Mouse (Mus musculus) midbrain, postnatal 0 days (tissue): ENCODE results near the gene Mlf2. TPM values are rescaled to one million over a fixed set of nuclear protein-coding genes. Genes with fewer than 3 reads are reported as not detected.
A peak's percentile ranks its signal among the peaks of the same experiment; 100 is the strongest.

Experiments used
- ATAC-seq: fragments of 200-750 bp; cut with Nextera tagmentation; 2 replicates; pipeline ENCODE4 v1.8.0; 2017; ENCODE audit warnings: moderate number of reproducible peaks, mild to moderate bottlenecking, moderate TSS enrichment, moderate library complexity; ENCODE audit not compliant: low FRiP score
- DNase-seq: peaks from one replicate; pipeline ENCODE4 v3.0.0-alpha.2; 2015; ENCODE audit warnings: low spot score
- H3K27ac ChIP-seq: fragments of 300-500 bp; sonication (generic); 2 replicates; pipeline ENCODE4 v1.5.1; 2014; ENCODE audit warnings: low read depth, mild to moderate bottlenecking, low read length, mixed read lengths
- H3K27me3 ChIP-seq: fragments of 300-500 bp; sonication (generic); 2 replicates; pipeline ENCODE4 v1.6.1; 2014; ENCODE audit warnings: low read length, control low read depth, mixed read lengths; ENCODE audit not compliant: insufficient read depth
- H3K36me3 ChIP-seq: fragments of 300-500 bp; sonication (generic); 2 replicates; pipeline ENCODE4 v1.6.1; 2014; ENCODE audit warnings: low read length, control low read depth, mixed read lengths; ENCODE audit not compliant: insufficient read depth
- H3K4me1 ChIP-seq: fragments of 300-500 bp; sonication (generic); 2 replicates; pipeline ENCODE4 v1.6.1; 2014; ENCODE audit warnings: mild to moderate bottlenecking, control low read depth, antibody characterized with exemption, low read length, mixed read lengths; ENCODE audit not compliant: insufficient read depth
- H3K4me2 ChIP-seq: fragments of 300-500 bp; sonication (generic); 2 replicates; pipeline ENCODE4 v1.6.1; 2014; ENCODE audit warnings: low read depth, mild to moderate bottlenecking, low read length, mixed read lengths; ENCODE audit not compliant: poor library complexity, severe bottlenecking
- H3K4me3 ChIP-seq: fragments of 300-500 bp; sonication (generic); 2 replicates; pipeline ENCODE4 v1.5.1; 2014; ENCODE audit warnings: low read depth, mild to moderate bottlenecking, low read length, moderate library complexity
- H3K9ac ChIP-seq: fragments of 300-500 bp; sonication (generic); replicated peaks from 2 replicates; pipeline ENCODE4 v1.6.1; 2014; ENCODE audit warnings: mild to moderate bottlenecking, low read length, moderate library complexity, mixed read lengths; ENCODE audit not compliant: poor library complexity, severe bottlenecking
- H3K9me3 ChIP-seq: fragments of 300-500 bp; sonication (generic); 2 replicates; pipeline ENCODE4 v1.6.1; 2016; ENCODE audit warnings: low read length, control low read depth
- CTCF ChIP-seq: IDR thresholded peaks from 2 replicates; pipeline ENCODE4 v1.5.1; 2016; ENCODE audit warnings: antibody characterized with exemption, mild to moderate bottlenecking
- WGBS: fragments of 180-500 bp; shearing (Covaris S2); extraction: QIAGEN DNeasy Blood & Tissue Kit; methylation state at CpG from one replicate; pipeline ENCODE4 v1.1.7; 2014; 5-methylcytosine and 5-hydroxymethylcytosine counted together
- polyA plus RNA-seq: library from polyadenylated mRNA; unstranded; fragments of >200 nt; fragmentation: Nextera tagmentation; extraction: Ambion mirVana; gene quantifications from 2 replicates; pipeline ENCODE4 v1.2.1, GENCODE M21; 2015
- total RNA-seq: library from RNA; depleted of rRNA; stranded (reverse); fragments of >200 nt; gene quantifications from 2 replicates; pipeline ENCODE4 v1.2.3, GENCODE M21; 2014

The Mlf2 gene
- total and polyA plus RNA-seq, 2 experiments from 2014 or later, result 628 to 647 TPM

GRCm38 (mm10) chr6:124955212-124955611 is 24.0 kb downstream of the Mlf2 start:
- WGBS, result 95% methylated on average over 4 of the region's 4 CpGs
- no peak overlapping the region for H3K27ac ChIP-seq

GRCm38 (mm10) chr6:124958127-124958526 is 26.9 kb downstream of the Mlf2 start:
- no peak overlapping the region for H3K4me2 ChIP-seq
- no peaks in the 10 kb centered on the region for H3K9me3 ChIP-seq
- WGBS, result 82% methylated on average over 3 of the region's 3 CpGs
- no peaks in the 10 kb centered on the region for H3K27me3 ChIP-seq
- H3K9ac ChIP-seq, result no peak overlapping the region
- H3K4me3 ChIP-seq, result no peak overlapping the region
- ATAC-seq (no peak), DNase-seq (no peak)
- no peaks in the 10 kb centered on the region for H3K4me1 ChIP-seq
- TF ChIP-seq CTCF, result no peak
- H3K27ac ChIP-seq, result no peak overlapping the region
- H3K36me3 ChIP-seq, result peaks cover 50% of the 10 kb centered on the region

More at GRCm38 (mm10) chr6:124955212-124955611, 24.0 kb downstream of the Mlf2 start:
- DNase-seq (no peak), ATAC-seq (no peak)
- H3K4me2 ChIP-seq, result no peak overlapping the region
- H3K9me3 ChIP-seq, result no peaks in the 10 kb centered on the region
- H3K36me3 ChIP-seq, result peaks cover 31% of the 10 kb centered on the region
- TF ChIP-seq CTCF, result no peak
- no peak overlapping the region for H3K4me3 ChIP-seq
- H3K4me1 ChIP-seq, result no peaks in the 10 kb centered on the region
- H3K9ac ChIP-seq, result no peak overlapping the region
- H3K27me3 ChIP-seq, result no peaks in the 10 kb centered on the region

GRCm38 (mm10) chr6:124959960-124960359 is 28.8 kb downstream of the Mlf2 start:
- no peak for TF ChIP-seq CTCF
- Histone ChIP-seq H3K9me3 (no peaks in the 10 kb centered on the region), H3K4me3 (no peak overlapping the region), H3K4me1 (peaks cover 7% of the 10 kb centered on the region), H3K4me2 (no peak overlapping the region), H3K27ac (no peak overlapping the region), H3K9ac (no peak overlapping the region), H3K36me3 (peaks cover 50% of the 10 kb centered on the region), H3K27me3 (no peaks in the 10 kb centered on the region)
- 92% methylated on average over 13 of the region's 13 CpGs for WGBS
- no peak for DNase-seq
- no peak for ATAC-seq

GRCm38 (mm10) chr6:124961021-124961420 is 29.8 kb downstream of the Mlf2 start:
- H3K9me3 ChIP-seq, result no peaks in the 10 kb centered on the region
- no peak overlapping the region for H3K4me2 ChIP-seq
- no peak overlapping the region for H3K4me3 ChIP-seq
- no peak for TF ChIP-seq CTCF
- ATAC-seq, result no peak
- 92% methylated on average over 12 of the region's 12 CpGs for WGBS
- H3K4me1 ChIP-seq, result peaks cover 8% of the 10 kb centered on the region
- peaks cover 48% of the 10 kb centered on the region for H3K36me3 ChIP-seq
- H3K27me3 ChIP-seq, result no peaks in the 10 kb centered on the region
- DNase-seq, result no peak
- H3K27ac ChIP-seq, result no peak overlapping the region
- no peak overlapping the region for H3K9ac ChIP-seq

GRCm38 (mm10) chr6:124964638-124965037 is 33.5 kb downstream of the Mlf2 start:
- WGBS, result 39% methylated on average over 16 of the region's 16 CpGs

GRCm38 (mm10) chr6:124965088-124965719 is 34.0 kb downstream of the Mlf2 start, which contains the start of gene Cops7a:
Gene Cops7a, minus strand, starts transcription at chr6:124965538.
- Histone ChIP-seq H3K27ac (peak within 1 kb of the TSS; percentile 94), H3K9me3 (no peaks in the 10 kb centered on the region), H3K4me1 (peaks cover 10% of the 10 kb centered on the region), H3K4me3 (peak within 1 kb of the TSS; percentile 77), H3K9ac (peak within 1 kb of the TSS; percentile 90), H3K4me2 (peak within 1 kb of the TSS; percentile 90), H3K27me3 (no peaks in the 10 kb centered on the region), H3K36me3 (peaks cover 19% of the 10 kb centered on the region)
- WGBS, result under 1% methylated on average over 58 of the region's 68 CpGs
- DNase-seq (peak; percentile 96), ATAC-seq (peak; percentile 96)
- no peak; the same call in 1 of the 2 replicates for TF ChIP-seq CTCF

More at GRCm38 (mm10) chr6:124964638-124965037, 33.5 kb downstream of the Mlf2 start:
- DNase-seq (no peak), ATAC-seq (peak; percentile 33; the same call in 1 of the 2 replicates)
- Histone ChIP-seq H3K9me3 (no peaks in the 10 kb centered on the region), H3K4me3 (peak overlapping the region; percentile 77), H3K9ac (peak overlapping the region; percentile 90), H3K4me2 (peak overlapping the region; percentile 90), H3K27ac (peak overlapping the region; percentile 94; the same call in 1 of the 2 replicates), H3K4me1 (peaks cover 10% of the 10 kb centered on the region), H3K36me3 (peaks cover 24% of the 10 kb centered on the region), H3K27me3 (no peaks in the 10 kb centered on the region)
- TF ChIP-seq CTCF, result peak; percentile 16
